Mouse (Mus musculus): ENCODE measurements around the gene Rps6kl1. TPM values are rescaled to one million over a fixed set of nuclear protein-coding genes. Genes with fewer than 3 reads are reported as not detected.
A peak's percentile ranks its signal among the peaks of the same experiment; 100 is the strongest.

The Rps6kl1 gene
- polyA plus RNA-seq, 1 experiment from 2014 or later: 0.94 TPM

GRCm38 (mm10) chr12:85121806-85122459 is 29.1 kb downstream of the Rps6kl1 start:
- H3K4me1 ChIP-seq (replicated peaks; ENCODE audit: control insufficient read depth, insufficient read depth, low read length): peaks cover under 1% of the 10 kb centered on the region
- H3K4me3 ChIP-seq (ENCODE audit: low read length): no peak overlapping the region
- no peaks in the 10 kb centered on the region for H3K9me3 ChIP-seq (ENCODE audit: control insufficient read depth, low read length)
- no peaks in the 10 kb centered on the region for H3K27me3 ChIP-seq (ENCODE audit: control insufficient read depth, insufficient read depth, low read depth, low read length)
- H3K36me3 ChIP-seq (ENCODE audit: control insufficient read depth, insufficient read depth, low read length): peaks cover 55% of the 10 kb centered on the region
- H3K27ac ChIP-seq (ENCODE audit: low read length): no peak overlapping the region
- H3K9ac ChIP-seq (ENCODE audit: low read length): no peak overlapping the region
- no peak overlapping the region for H3K4me2 ChIP-seq (ENCODE audit: low read depth, low read length)
- WGBS: 83% methylated on average over 9 of the region's 9 CpGs
- ATAC-seq (ENCODE audit: low read depth): no peak

DNA sequence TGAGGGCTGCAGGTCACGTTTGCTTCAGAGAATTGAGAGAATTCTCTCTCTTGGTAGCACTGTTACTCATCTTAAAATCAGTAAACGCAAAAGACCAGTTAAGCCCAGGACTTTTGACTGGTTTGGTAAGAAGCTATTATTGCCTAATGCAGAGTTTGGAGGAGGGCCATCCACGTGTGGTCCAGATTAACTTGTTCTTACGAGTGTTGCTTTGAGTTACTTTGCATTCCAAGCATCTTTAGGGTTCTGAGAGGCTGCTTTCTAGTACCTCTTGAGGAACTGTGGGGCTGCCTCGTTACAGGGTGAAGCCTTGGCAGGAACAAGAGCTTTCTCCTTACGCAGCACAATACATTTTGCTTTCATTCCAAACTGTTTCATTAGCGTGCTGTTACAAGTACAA is 35.4 kb downstream of the Rps6kl1 start:
- ATAC-seq (ENCODE audit: low read depth): peak; percentile 89
- H3K4me2 ChIP-seq (ENCODE audit: low read depth, low read length): no peak overlapping the region
- 51% methylated on average over 7 of the region's 7 CpGs for WGBS
- H3K4me1 ChIP-seq (replicated peaks; ENCODE audit: control insufficient read depth, insufficient read depth, low read length): peaks cover 34% of the 10 kb centered on the region
- H3K27me3 ChIP-seq (ENCODE audit: control insufficient read depth, insufficient read depth, low read depth, low read length): no peaks in the 10 kb centered on the region
- H3K9ac ChIP-seq (ENCODE audit: low read length): no peak overlapping the region
- H3K27ac ChIP-seq (ENCODE audit: low read length): peak overlapping the region; percentile 65
- no peaks in the 10 kb centered on the region for H3K9me3 ChIP-seq (ENCODE audit: control insufficient read depth, low read length)
- peaks cover 20% of the 10 kb centered on the region for H3K36me3 ChIP-seq (ENCODE audit: control insufficient read depth, insufficient read depth, low read length)
- no peak overlapping the region for H3K4me3 ChIP-seq (ENCODE audit: low read length)

DNA sequence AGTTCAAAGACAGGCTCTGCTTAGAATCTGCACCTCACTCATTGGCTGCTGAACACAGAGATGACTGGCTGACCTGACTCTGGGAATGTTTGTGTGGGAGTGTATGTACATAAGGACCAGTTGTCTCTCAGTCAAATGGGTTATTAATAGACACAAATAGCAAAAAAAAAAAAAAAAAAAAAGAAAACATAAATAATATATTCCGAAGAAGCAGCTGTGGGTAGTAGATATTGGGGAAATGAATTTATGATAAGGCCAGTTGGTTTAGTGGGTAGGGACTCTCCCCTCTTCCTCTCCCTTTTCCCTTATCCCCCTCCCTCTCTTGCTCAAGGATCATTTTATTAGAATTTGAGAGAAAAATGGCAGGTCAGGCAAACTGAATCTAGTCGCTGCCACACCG is 37.1 kb downstream of the Rps6kl1 start:
- Histone ChIP-seq H3K27me3 (ENCODE audit: control insufficient read depth, insufficient read depth, low read depth, low read length) (no peaks in the 10 kb centered on the region), H3K36me3 (ENCODE audit: control insufficient read depth, insufficient read depth, low read length) (peaks cover 6% of the 10 kb centered on the region), H3K4me2 (ENCODE audit: low read depth, low read length) (no peak overlapping the region), H3K4me1 (replicated peaks; ENCODE audit: control insufficient read depth, insufficient read depth, low read length) (peaks cover 41% of the 10 kb centered on the region), H3K9me3 (ENCODE audit: control insufficient read depth, low read length) (no peaks in the 10 kb centered on the region), H3K27ac (ENCODE audit: low read length) (no peak overlapping the region), H3K4me3 (ENCODE audit: low read length) (no peak overlapping the region), H3K9ac (ENCODE audit: low read length) (no peak overlapping the region)
- WGBS: 80% methylated on average over 3 of the region's 3 CpGs
- ATAC-seq (ENCODE audit: low read depth): no peak

DNA sequence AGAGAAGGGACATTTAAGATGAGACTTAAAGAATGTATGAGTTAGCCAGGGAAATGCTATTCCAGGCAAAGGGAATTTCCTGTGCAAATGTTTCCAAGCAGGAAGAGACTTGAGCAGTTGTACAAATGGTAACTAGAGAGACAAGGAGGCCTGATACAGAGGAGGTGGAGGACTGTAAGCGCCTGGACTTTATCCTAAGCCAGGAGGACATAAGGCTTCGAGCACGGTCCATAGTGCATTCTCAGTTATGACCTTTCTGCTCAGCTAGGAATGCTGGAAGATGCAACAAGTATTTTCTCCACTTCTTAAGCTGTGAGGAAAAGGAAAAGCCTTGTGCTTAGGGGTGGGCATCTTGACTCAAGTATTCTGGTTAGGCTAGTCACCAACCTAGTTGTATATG is 37.7 kb downstream of the Rps6kl1 start:
- Histone ChIP-seq H3K9ac (ENCODE audit: low read length) (no peak overlapping the region), H3K4me2 (ENCODE audit: low read depth, low read length) (no peak overlapping the region), H3K27ac (ENCODE audit: low read length) (no peak overlapping the region), H3K4me3 (ENCODE audit: low read length) (no peak overlapping the region), H3K4me1 (replicated peaks; ENCODE audit: control insufficient read depth, insufficient read depth, low read length) (peaks cover 41% of the 10 kb centered on the region), H3K27me3 (ENCODE audit: control insufficient read depth, insufficient read depth, low read depth, low read length) (no peaks in the 10 kb centered on the region), H3K9me3 (ENCODE audit: control insufficient read depth, low read length) (no peaks in the 10 kb centered on the region), H3K36me3 (ENCODE audit: control insufficient read depth, insufficient read depth, low read length) (peaks cover 3% of the 10 kb centered on the region; the same call in 1 of the 2 replicates)
- 89% methylated on average over 3 of the region's 3 CpGs for WGBS
- ATAC-seq (ENCODE audit: low read depth): no peak

DNA sequence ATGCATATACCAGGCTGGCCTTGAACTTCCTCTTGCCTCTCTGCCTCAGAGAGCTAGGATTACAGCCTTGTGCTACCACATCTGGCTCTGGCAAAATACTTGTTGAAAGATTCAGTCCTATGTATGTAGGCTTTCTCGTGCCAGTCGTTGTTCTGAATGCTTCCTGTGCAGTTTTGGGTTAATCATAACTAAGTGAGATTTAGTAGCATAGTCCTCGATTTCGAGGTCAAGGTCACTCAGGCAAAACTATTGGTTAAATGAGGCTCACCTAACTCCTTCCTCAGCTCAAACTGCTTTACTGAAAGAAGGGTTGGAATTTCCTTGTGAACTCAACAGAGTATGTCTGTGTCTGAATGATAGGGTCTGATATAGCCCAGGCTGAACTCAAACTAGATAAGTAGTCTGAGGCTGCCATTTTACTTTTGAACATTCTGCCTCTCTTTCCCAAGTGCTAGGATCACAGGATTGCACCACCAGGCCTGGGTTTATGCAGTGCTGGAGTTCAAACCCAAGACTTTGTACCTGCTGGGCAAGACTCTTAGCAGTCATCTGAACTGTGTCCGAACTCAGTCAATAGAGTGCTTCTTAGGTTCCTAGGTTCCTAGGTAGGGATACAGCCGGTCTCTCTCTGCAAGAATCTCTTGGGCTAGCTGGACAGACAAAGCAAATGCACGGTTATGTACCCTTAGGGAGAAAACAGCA is 38.4 kb downstream of the Rps6kl1 start:
- no peak overlapping the region for H3K27ac ChIP-seq (ENCODE audit: low read length)
- 0 out of 2 replicates have a peak overlapping the region, but pooled peaks have one; percentile 80 for H3K4me2 ChIP-seq (ENCODE audit: low read depth, low read length)
- 76% methylated on average over 7 of the region's 7 CpGs for WGBS

GRCm38 (mm10) chr12:85110698-85111592 is 40.1 kb downstream of the Rps6kl1 start, which contains the start of the genes Prox2 and Dlst:
Gene Prox2, minus strand, starts transcription at chr12:85110759.
Gene Dlst, plus strand, starts transcription at chr12:85110833.
- H3K4me3 ChIP-seq (ENCODE audit: low read length): peak within 1 kb of the TSS; percentile 93
- H3K4me2 ChIP-seq (ENCODE audit: low read depth, low read length): peak within 1 kb of the TSS; percentile 80
- H3K4me1 ChIP-seq (replicated peaks; ENCODE audit: control insufficient read depth, insufficient read depth, low read length): peaks cover 36% of the 10 kb centered on the region
- peak within 1 kb of the TSS; percentile 97 for H3K9ac ChIP-seq (ENCODE audit: low read length)
- H3K27me3 ChIP-seq (ENCODE audit: control insufficient read depth, insufficient read depth, low read depth, low read length): no peaks in the 10 kb centered on the region
- peak; percentile 97 for ATAC-seq (ENCODE audit: low read depth)
- peak within 1 kb of the TSS; percentile 91 for H3K27ac ChIP-seq (ENCODE audit: low read length)
- no peaks in the 10 kb centered on the region for H3K36me3 ChIP-seq (ENCODE audit: control insufficient read depth, insufficient read depth, low read length)
- WGBS: under 1% methylated on average over 80 of the region's 83 CpGs
- no peaks in the 10 kb centered on the region for H3K9me3 ChIP-seq (ENCODE audit: control insufficient read depth, low read length)

More for the DNA sequence above, 38.4 kb downstream of the Rps6kl1 start:
- H3K9me3 ChIP-seq (ENCODE audit: control insufficient read depth, low read length): no peaks in the 10 kb centered on the region
- peaks cover 41% of the 10 kb centered on the region for H3K4me1 ChIP-seq (replicated peaks; ENCODE audit: control insufficient read depth, insufficient read depth, low read length)
- no peak overlapping the region for H3K9ac ChIP-seq (ENCODE audit: low read length)
- no peaks in the 10 kb centered on the region; the same call in 1 of the 2 replicates for H3K36me3 ChIP-seq (ENCODE audit: control insufficient read depth, insufficient read depth, low read length)
- ATAC-seq (ENCODE audit: low read depth): no peak
- H3K4me3 ChIP-seq (ENCODE audit: low read length): no peak overlapping the region
- no peaks in the 10 kb centered on the region for H3K27me3 ChIP-seq (ENCODE audit: control insufficient read depth, insufficient read depth, low read depth, low read length)

DNA sequence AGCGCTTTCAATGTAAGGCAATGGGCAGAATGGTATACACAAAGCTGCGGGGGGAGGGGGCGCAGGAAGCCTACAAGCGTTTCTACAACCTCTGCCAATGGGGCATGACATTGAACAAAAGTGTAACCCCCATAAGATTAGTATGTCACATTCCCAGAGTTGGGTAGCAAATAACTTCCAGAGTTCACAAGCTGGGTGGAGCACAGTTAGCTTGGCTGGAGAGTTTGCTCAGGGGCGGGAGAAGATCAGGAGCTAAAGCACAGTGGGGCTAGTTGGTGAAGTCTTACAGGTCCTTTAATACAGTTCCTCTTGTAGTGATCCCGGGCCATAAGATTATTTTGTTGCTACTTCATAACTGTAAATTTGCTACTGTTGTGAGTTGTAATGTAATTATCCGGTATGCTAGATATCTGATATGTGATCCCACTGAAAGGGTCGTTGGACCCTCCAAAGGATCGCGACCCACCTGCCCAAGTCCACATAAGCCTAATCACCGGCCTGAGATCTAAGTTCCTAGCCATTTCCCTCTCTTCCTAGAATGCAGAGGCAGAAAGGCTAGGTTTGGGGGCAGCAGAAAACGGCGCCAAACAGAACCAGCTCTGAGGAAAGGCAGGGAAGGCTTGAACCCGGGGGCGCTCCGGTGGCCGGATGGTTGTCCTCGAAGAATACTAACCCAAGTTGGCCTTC is 40.9 kb downstream of the Rps6kl1 start:
- H3K27ac ChIP-seq (ENCODE audit: low read length): peak overlapping the region; percentile 91
- ATAC-seq (ENCODE audit: low read depth): peak; percentile 50
- H3K4me3 ChIP-seq (ENCODE audit: low read length): peak overlapping the region; percentile 93
- peak overlapping the region; percentile 80 for H3K4me2 ChIP-seq (ENCODE audit: low read depth, low read length)
- no peaks in the 10 kb centered on the region for H3K9me3 ChIP-seq (ENCODE audit: control insufficient read depth, low read length)
- H3K9ac ChIP-seq (ENCODE audit: low read length): peak overlapping the region; percentile 97
- H3K36me3 ChIP-seq (ENCODE audit: control insufficient read depth, insufficient read depth, low read length): no peaks in the 10 kb centered on the region
- H3K27me3 ChIP-seq (ENCODE audit: control insufficient read depth, insufficient read depth, low read depth, low read length): no peaks in the 10 kb centered on the region
- H3K4me1 ChIP-seq (replicated peaks; ENCODE audit: control insufficient read depth, insufficient read depth, low read length): peaks cover 34% of the 10 kb centered on the region
- WGBS: 12% methylated on average over 18 of the region's 18 CpGs

- H3K9ac ChIP-seq (ENCODE audit: low read length): no peak overlapping the region
- H3K27me3 ChIP-seq (ENCODE audit: control insufficient read depth, insufficient read depth, low read depth, low read length): no peaks in the 10 kb centered on the region
- ATAC-seq (ENCODE audit: low read depth): no peak
- H3K27ac ChIP-seq (ENCODE audit: low read length): no peak overlapping the region; the same call in 1 of the 2 replicates
- 53% methylated on average over 4 of the region's 4 CpGs for WGBS
- peaks cover 27% of the 10 kb centered on the region for H3K4me1 ChIP-seq (replicated peaks; ENCODE audit: control insufficient read depth, insufficient read depth, low read length)
- no peaks in the 10 kb centered on the region for H3K36me3 ChIP-seq (ENCODE audit: control insufficient read depth, insufficient read depth, low read length)
- no peak overlapping the region for H3K4me3 ChIP-seq (ENCODE audit: low read length)
- peak overlapping the region; percentile 80 for H3K4me2 ChIP-seq (ENCODE audit: low read depth, low read length)
- no peaks in the 10 kb centered on the region for H3K9me3 ChIP-seq (ENCODE audit: control insufficient read depth, low read length)
These were observed 41.6 kb downstream of the Rps6kl1 start for GRCm38 (mm10) chr12:85109426-85109825.
